Mouse (Mus musculus) spleen, adult 10 weeks (tissue): ENCODE results near the gene Copa. TPM values are rescaled to one million over a fixed set of nuclear protein-coding genes. Genes with fewer than 3 reads are reported as not detected.

Source experiments
- polyA plus RNA-seq: library from polyadenylated mRNA; stranded (reverse); fragments of 350-450 nt; fragmentation: Illumina TruSeq; extraction: RNeasy Lipid Tissue Mini Kit (QIAGEN cat#74804); gene quantifications from one replicate; pipeline ENCODE4 v1.2.3, GENCODE M21; 2015; ENCODE audit warnings: low replicate concordance; ENCODE audit not compliant: insufficient read depth

Copa gene
- polyA plus RNA-seq: 204 TPM

DNA sequence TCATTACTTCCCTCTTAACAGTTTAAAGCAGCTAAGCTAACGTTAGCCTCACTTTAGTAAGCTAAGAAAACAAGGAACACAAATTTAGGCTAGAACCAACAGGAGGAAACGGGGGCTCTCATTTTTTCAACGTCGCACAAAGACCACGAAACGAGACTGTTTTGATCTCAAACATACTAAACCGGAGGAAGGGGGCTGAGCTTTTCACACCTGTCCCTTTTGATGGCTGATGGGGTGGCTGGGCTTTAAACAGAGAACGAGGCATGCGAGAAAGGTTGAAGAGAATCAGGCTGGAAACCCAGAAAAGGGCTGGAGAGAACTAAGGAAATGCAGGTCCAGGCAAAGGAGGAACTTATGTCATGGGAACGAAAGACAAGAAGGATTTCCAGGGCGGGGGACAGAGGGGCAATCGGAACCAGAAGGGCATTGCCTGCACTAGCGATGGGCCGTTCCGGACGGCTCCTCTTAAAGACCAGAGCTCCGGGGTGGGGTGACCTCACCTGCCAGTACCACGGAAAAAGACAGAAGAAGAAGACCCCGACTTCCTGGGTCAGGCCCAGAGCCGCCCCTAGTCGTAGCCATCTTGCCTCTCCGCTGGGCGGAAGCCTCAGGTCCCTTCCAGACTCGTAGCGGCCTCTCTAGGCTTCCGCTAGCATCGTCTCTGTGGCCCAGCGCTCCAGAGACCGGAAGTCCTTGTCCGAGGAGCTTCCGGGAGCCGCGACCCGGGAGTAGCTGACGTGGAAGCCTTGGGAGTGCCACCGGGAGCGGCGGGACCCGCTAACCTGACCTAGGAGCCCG, at the start of gene Copa, which contains the start of gene Ncstn:
TSS of gene Copa (plus strand) at position 429 of the 798 bp plus-strand sequence.
TSS of gene Ncstn (minus strand) at position 695 of the 798 bp plus-strand sequence.

DNA sequence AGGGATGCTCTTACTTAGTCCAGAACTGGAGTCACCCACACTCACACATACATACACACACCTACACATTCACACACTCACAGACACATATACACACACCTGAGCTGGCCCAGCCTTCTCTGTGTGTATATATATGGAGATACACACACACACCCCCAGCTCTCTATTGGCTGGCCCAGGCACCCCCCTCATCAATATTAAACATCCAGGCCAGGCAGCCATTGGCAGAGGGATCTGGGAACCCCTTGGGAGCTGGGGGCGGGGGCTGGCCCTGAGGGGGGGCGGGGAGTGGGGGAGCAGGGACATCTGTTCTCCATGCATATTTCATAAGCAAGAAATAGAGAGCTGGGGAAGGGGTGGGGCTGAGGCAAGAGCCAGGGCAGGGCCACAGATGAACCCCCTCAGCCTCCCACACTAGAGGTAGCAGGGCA, 24.8 kb upstream of the Copa start, which contains the start of gene Nhlh1:
TSS of gene Nhlh1 (minus strand) at position 83 of the 431 bp plus-strand sequence.

DNA sequence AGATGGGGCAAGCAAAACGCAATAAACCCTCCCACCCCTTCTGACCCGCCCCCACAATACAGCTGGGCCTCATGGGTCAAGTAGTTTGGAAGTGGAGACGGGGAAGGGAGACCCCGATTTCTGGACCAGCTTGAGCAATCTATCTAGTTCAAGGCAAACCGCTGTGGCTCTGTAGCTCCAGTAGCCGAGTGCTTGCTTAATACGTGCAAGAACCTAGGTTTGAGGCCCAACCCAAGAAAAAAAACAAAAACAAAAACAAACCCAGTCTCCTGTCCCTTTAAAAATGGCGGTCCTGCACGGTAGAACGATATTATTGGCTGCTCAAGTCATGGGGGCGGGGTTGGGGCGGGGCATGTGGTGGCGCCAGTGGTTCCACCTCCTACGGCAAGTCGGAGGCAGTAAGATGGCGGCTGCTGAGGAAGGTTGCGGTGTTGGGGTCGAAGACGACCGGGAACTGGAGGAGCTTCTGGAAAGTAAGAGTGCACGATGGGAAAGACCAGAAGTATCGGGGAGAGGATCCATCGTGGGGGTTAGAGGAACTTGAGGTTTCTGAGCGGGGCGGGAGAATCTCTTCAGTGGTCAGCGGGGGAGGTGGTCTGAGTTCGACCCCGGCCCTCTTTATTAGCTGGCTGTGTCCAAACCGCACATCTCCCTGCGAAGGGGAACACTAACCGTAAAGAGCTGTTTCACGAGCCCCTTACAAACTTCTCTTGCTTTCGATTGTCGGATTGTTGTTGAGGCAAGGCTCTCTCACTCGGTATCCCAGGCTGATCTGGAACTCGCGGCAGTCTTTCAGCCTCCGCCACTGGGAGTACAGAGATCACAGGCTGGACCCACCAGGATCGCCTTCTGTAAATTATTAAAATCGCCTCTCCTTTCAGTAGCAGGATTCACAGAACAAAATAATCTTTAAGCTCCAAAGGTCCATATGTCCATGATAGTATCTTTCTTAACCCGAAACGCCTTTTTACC, 44.3 kb downstream of the Copa start, which contains the start of gene Pex19:
TSS of gene Pex19 (plus strand) at position 380 of the 972 bp plus-strand sequence.

DNA sequence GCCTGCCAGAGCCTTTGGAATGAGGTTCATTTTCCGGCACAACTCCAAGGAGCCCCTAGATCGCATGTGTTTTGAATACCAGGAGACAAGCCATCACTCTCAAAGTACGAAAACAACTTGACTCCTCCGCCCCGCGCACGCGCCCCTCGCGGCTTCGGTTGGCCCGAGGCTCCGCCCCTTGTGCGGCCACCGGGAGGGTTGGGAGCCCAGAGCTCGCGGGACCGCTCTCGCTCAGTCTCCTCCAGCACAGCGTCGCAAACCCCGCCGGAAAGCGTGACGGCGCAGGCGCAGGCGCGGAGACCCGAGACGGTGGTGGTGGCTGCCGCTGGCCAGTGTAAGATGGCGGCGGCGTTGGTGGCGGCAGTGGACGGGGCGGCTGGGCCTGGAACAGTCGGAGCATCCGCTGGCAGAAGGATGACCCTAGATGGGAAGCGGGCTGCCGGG, 65.5 kb downstream of the Copa start, which contains the start of gene Dcaf8:
TSS of gene Dcaf8 (plus strand) at position 250 of the 444 bp plus-strand sequence.

Other genes starting within 250 kb of the Copa start
- gene Cd84, start 242.8 kb upstream of the Copa start, polyA plus RNA-seq: 131 TPM
- gene Gm10521, start 186.9 kb upstream of the Copa start, polyA plus RNA-seq: 22.7 TPM
- 156 TPM for gene Slamf6, start 165.0 kb upstream of the Copa start, polyA plus RNA-seq
- gene Vangl2, start 54.1 kb upstream of the Copa start, polyA plus RNA-seq: 3.0 TPM
- gene Nhlh1, start 25.0 kb upstream of the Copa start, polyA plus RNA-seq: not detected
- 79.4 TPM for gene Ncstn, start 266 bp downstream of the Copa start, polyA plus RNA-seq
- 45.3 TPM for gene Pex19, start 44.2 kb downstream of the Copa start, polyA plus RNA-seq
- gene Dcaf8, start 65.6 kb downstream of the Copa start, polyA plus RNA-seq: 98.3 TPM
- gene Pea15a, start 124.3 kb downstream of the Copa start, polyA plus RNA-seq: 108 TPM
- 0.29 TPM for gene Casq1, start 137.3 kb downstream of the Copa start, polyA plus RNA-seq
- 0.07 TPM for gene Atp1a4, start 175.9 kb downstream of the Copa start, polyA plus RNA-seq
- 10.4 TPM for gene Igsf8, start 179.1 kb downstream of the Copa start, polyA plus RNA-seq
- gene Atp1a2, start 215.5 kb downstream of the Copa start, polyA plus RNA-seq: 3.0 TPM
- 1.7 TPM for gene Kcnj9, start 246.8 kb downstream of the Copa start, polyA plus RNA-seq